Mouse (Mus musculus) bone marrow, adult 2 months (tissue): Measurements from ENCODE around the gene Cryl1.

Source experiments
- CTCF ChIP-seq: fragments of 200-500 bp; IDR thresholded peaks from 2 replicates; pipeline ENCODE4 v1.5.1; 2011; ENCODE audit warnings: low read length, control low read depth; ENCODE audit not compliant: control insufficient read depth, insufficient read depth
- POLR2A ChIP-seq: fragments of 200-500 bp; IDR thresholded peaks from 2 replicates; pipeline ENCODE4 v1.6.1; 2011; ENCODE audit warnings: low read depth, mild to moderate bottlenecking, control low read depth, low read length, borderline replicate concordance; ENCODE audit not compliant: control insufficient read depth

GRCm38 (mm10) chr14:57334833-57335232 is 63.5 kb downstream of the Cryl1 start:
- TF ChIP-seq CTCF (peak; percentile 30), POLR2A (no peak)
